Mouse (Mus musculus): Measurements from ENCODE around the gene Kcnn3. TPM values are rescaled to one million over a fixed set of nuclear protein-coding genes. Genes with fewer than 3 reads are reported as not detected.

The Kcnn3 gene
- polyA plus RNA-seq, 1 experiment from 2014 or later, result 0.04 TPM

DNA sequence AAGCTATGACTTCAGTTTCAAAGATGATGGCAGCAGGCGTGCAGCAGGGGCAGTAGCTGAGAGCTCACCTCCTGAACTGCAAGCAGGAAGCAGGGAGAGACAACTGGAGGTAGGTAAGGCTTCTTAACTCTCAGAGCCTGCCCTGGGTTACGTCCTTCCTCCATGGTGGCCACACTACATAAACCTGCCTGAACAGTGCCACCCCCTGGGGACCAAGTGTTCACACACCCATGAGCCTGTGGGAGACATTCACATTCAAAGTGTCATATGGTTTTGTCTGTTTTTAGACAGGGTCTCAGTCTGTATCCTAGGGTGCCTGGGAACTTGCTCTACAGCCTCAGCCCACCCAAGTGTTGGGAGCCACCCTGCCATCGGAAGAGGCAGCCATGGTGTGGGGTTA, 29.2 kb upstream of the Kcnn3 start:
- no peak for DNase-seq (ENCODE audit: low read depth, low spot score)

DNA sequence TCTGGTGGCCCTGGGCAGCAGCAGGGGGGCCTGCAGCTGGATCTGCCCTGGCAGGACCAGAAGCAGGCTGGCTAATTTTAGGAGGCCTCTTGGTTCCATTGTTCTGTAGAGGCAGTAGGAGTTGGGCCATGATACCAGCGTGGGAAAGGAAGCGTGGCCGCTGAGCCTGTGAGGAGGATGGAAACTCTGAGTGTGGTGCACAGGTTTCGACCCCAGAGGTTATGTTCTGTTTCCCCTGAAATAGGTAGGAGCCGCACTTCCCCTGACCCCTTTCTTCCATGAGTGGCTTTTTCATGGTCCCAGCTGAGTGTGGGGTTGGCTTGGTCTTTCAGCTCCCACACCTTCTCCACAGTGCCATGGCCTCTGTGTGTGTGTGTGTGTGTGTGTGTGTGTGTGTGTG, 28.4 kb upstream of the Kcnn3 start:
- ChIA-PET CTCF (interaction anchor here (3.0 kb wide), 1 partner anchor 35 kb away, joined by 9 read pairs; no protein-coding TSS in a partner anchor), POLR2A (interaction anchor here (0.5 to 0.6 kb wide), 3 partner anchors 12 to 154 kb away, joined by 3 to 4 read pairs (median 3); no protein-coding TSS in a partner anchor)
- H3K27me3 ChIP-seq, result peaks cover 51% of the 10 kb centered on the region
- in situ Hi-C loops (cut with MboI; ENCODE audit: low pct_unique_long_range_greater_than_20kb), result no loop called here
- DNase-seq (ENCODE audit: low read depth, low spot score) (no peak), ATAC-seq (no peak)
- no peak for TF ChIP-seq CTCF (IDR thresholded peaks at IDR 0.05)

More for the DNA sequence above, 29.2 kb upstream of the Kcnn3 start:
- ATAC-seq, result no peak
- POLR2A ChIA-PET, result interaction anchor here (0.5 to 1.2 kb wide), 4 partner anchors 9 to 116 kb away, joined by 3 to 4 read pairs (median 4); no protein-coding TSS in a partner anchor
- peak; percentile 38 for TF ChIP-seq CTCF (IDR thresholded peaks at IDR 0.05)
- CTCF ChIA-PET, result interaction anchor here (1.1 to 3.0 kb wide), 2 partner anchors 34 to 127 kb away, joined by 3 to 9 read pairs; no protein-coding TSS in a partner anchor
- in situ Hi-C loops (cut with MboI; ENCODE audit: low pct_unique_long_range_greater_than_20kb), result no loop called here
- H3K27me3 ChIP-seq, result peaks cover 50% of the 10 kb centered on the region

GRCm38 (mm10) chr3:89492701-89493151, 27.2 kb upstream of the Kcnn3 start:
- ChIA-PET POLR2A (no interaction called here), CTCF (interaction anchor here (1.3 to 3.0 kb wide), 2 partner anchors 36 to 44 kb away, joined by 3 to 9 read pairs; no protein-coding TSS in a partner anchor)
- TF ChIP-seq CTCF (IDR thresholded peaks at IDR 0.05), result no peak
- in situ Hi-C loops (cut with MboI; ENCODE audit: low pct_unique_long_range_greater_than_20kb), result no loop called here
- peaks cover 42% of the 10 kb centered on the region for H3K27me3 ChIP-seq
- ATAC-seq, result no peak
- DNase-seq (ENCODE audit: low read depth, low spot score), result no peak

DNA sequence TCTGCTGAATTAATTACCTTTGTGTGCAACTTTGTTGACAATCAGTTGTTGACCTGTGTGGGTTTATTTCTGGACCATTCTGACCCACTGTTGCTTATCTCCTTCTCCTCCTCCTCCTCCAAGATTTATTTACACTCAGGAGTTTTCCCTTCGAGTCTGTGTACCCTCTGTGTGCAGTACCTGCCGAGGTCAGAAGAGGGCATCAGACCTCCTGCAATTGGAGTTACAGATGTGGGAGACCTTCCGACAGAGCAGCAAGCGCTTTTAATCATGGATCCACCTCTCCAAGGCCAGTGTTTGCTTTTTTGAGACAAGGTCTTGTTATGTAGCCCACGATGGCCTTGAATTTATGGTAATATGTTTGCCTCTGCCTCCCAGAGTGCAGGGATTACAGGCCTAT, 25.3 kb upstream of the Kcnn3 start:
- ChIA-PET POLR2A (no interaction called here), CTCF (no interaction called here)
- no peak for ATAC-seq
- no peak for DNase-seq (ENCODE audit: low read depth, low spot score)
- in situ Hi-C loops (cut with MboI; ENCODE audit: low pct_unique_long_range_greater_than_20kb), result no loop called here
- peaks cover 29% of the 10 kb centered on the region for H3K27me3 ChIP-seq
- TF ChIP-seq CTCF (IDR thresholded peaks at IDR 0.05), result peak; percentile 44

GRCm38 (mm10) chr3:89496366-89496765, 23.6 kb upstream of the Kcnn3 start:
- in situ Hi-C loops (cut with MboI; ENCODE audit: low pct_unique_long_range_greater_than_20kb), result no loop called here
- H3K27me3 ChIP-seq, result peaks cover 23% of the 10 kb centered on the region
- TF ChIP-seq CTCF (IDR thresholded peaks at IDR 0.05), result peak; percentile 43
- ChIA-PET POLR2A (no interaction called here), CTCF (interaction anchor here (0.9 to 1.5 kb wide), 2 partner anchors 32 to 40 kb away, joined by 3 read pairs; no protein-coding TSS in a partner anchor)
- no peak for ATAC-seq
- DNase-seq (ENCODE audit: low read depth, low spot score), result no peak

GRCm38 (mm10) chr3:89499696-89500095, 20.3 kb upstream of the Kcnn3 start:
- POLR2A ChIA-PET, result no interaction called here
- in situ Hi-C loops (cut with MboI; ENCODE audit: low pct_unique_long_range_greater_than_20kb), result no loop called here
- peaks cover 39% of the 10 kb centered on the region for H3K27me3 ChIP-seq
- CTCF ChIA-PET, result interaction anchor here (0.8 to 1.4 kb wide), 3 partner anchors 51 to 197 kb away, joined by 3 read pairs; no protein-coding TSS in a partner anchor
- TF ChIP-seq CTCF (IDR thresholded peaks at IDR 0.05), result no peak
- DNase-seq (ENCODE audit: low read depth, low spot score), result no peak
- ATAC-seq, result no peak

GRCm38 (mm10) chr3:89501486-89501885, 18.5 kb upstream of the Kcnn3 start:
- in situ Hi-C loops (cut with MboI; ENCODE audit: low pct_unique_long_range_greater_than_20kb), result no loop called here
- H3K27me3 ChIP-seq, result peaks cover 43% of the 10 kb centered on the region
- DNase-seq (ENCODE audit: low read depth, low spot score) (no peak), ATAC-seq (no peak)
- CTCF ChIA-PET, result interaction anchor here (0.6 to 1.8 kb wide), 3 partner anchors 10 to 271 kb away, joined by 3 to 7 read pairs (median 3); no protein-coding TSS in a partner anchor
- POLR2A ChIA-PET, result no interaction called here
- peak; percentile 74 for TF ChIP-seq CTCF (IDR thresholded peaks at IDR 0.05)

GRCm38 (mm10) chr3:89502551-89502950, 17.4 kb upstream of the Kcnn3 start:
- no peak for TF ChIP-seq CTCF (IDR thresholded peaks at IDR 0.05)
- DNase-seq (ENCODE audit: low read depth, low spot score) (no peak), ATAC-seq (no peak)
- peaks cover 49% of the 10 kb centered on the region for H3K27me3 ChIP-seq
- ChIA-PET CTCF (interaction anchor here (1.5 to 1.8 kb wide), 2 partner anchors 9 to 34 kb away, joined by 3 to 7 read pairs; no protein-coding TSS in a partner anchor), POLR2A (no interaction called here)
- in situ Hi-C loops (cut with MboI; ENCODE audit: low pct_unique_long_range_greater_than_20kb), result no loop called here

- ATAC-seq (no peak), DNase-seq (ENCODE audit: low read depth, low spot score) (no peak)
- H3K27me3 ChIP-seq, result peaks cover 82% of the 10 kb centered on the region
- in situ Hi-C loops (cut with MboI; ENCODE audit: low pct_unique_long_range_greater_than_20kb), result loop anchor here (5.0 kb wide), 1 partner anchor 259 kb away; no protein-coding TSS in a partner anchor
- ChIA-PET CTCF (interaction anchor here (1.1 to 2.2 kb wide), 3 partner anchors 22 to 181 kb away, joined by 3 to 5 read pairs (median 4); no protein-coding TSS in a partner anchor), POLR2A (interaction anchor here (0.8 kb wide), 1 partner anchor 49 kb away, joined by 3 read pairs; no protein-coding TSS in a partner anchor)
- TF ChIP-seq CTCF (IDR thresholded peaks at IDR 0.05), result no peak
Measured at GRCm38 (mm10) chr3:89508041-89508440, 11.9 kb upstream of the Kcnn3 start.

DNA sequence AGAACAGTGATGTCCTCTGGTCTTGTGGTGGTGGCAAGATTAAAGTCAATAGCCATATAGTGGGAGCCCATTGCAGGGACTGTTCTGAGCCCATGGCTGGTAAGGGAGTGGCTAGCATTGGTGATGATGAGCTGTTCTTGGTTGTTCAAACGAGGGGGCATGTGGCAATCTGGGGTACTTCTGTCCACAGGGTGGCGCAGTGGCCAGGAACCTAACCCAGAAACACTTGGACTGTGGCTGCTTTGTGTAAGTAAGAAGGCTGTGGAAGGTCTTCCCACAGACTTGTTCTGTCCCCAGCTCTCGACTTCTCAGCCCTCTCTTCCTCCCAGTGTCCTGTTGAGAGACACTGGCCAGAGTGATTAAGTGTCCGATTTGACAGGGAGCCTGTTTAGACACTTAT, 9.0 kb upstream of the Kcnn3 start:
- peak; percentile 5 for ATAC-seq
- in situ Hi-C loops (cut with MboI; ENCODE audit: low pct_unique_long_range_greater_than_20kb), result no loop called here
- POLR2A ChIA-PET, result interaction anchor here (1.3 kb wide), 1 partner anchor 174 kb away, joined by 4 read pairs; no protein-coding TSS in a partner anchor
- no peak for DNase-seq (ENCODE audit: low read depth, low spot score)
- H3K27me3 ChIP-seq, result peaks cover 64% of the 10 kb centered on the region
- no peak for TF ChIP-seq CTCF (IDR thresholded peaks at IDR 0.05)
- CTCF ChIA-PET, result interaction anchor here (1.0 to 3.1 kb wide), 11 partner anchors 9 to 261 kb away, joined by 3 to 29 read pairs (median 5); no protein-coding TSS in a partner anchor

DNA sequence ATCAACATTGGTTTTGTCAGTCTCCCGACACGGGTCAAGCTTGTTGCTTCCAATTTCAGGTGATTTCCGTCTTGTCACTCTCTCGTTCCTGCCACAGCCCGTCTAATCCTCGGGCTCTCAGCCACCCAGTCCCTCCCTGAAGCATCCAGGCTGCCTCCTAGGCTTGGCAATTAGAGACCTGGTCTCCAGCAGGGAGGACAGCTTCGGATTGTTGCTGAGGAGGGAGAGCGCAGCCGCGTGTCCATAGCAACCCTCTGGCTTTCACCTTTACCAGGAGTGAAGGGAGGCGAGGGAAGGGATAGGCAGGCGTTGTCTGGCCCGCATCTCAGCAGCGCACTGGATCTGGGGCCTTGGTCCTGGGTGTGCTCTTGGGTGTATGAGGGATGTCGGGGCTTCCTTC, 8.6 kb upstream of the Kcnn3 start:
- in situ Hi-C loops (cut with MboI; ENCODE audit: low pct_unique_long_range_greater_than_20kb), result no loop called here
- H3K27me3 ChIP-seq, result peaks cover 60% of the 10 kb centered on the region
- DNase-seq (ENCODE audit: low read depth, low spot score), result no peak
- ChIA-PET CTCF (interaction anchor here (0.6 to 3.1 kb wide), 16 partner anchors 9 to 261 kb away, joined by 3 to 29 read pairs (median 4); no protein-coding TSS in a partner anchor), POLR2A (interaction anchor here (1.3 kb wide), 1 partner anchor 174 kb away, joined by 4 read pairs; no protein-coding TSS in a partner anchor)
- no peak for ATAC-seq
- TF ChIP-seq CTCF (IDR thresholded peaks at IDR 0.05), result no peak
